Mouse (Mus musculus): ENCODE measurements at regions not wholly inside any gene's neighbourhood (a gene's known extent, or its start where the extent isn't known, plus 50 kb on each side); places are given as distances from the start of the nearest gene placed in this dataset.

GRCm38 (mm10) chr2:167774166-167774805, 84.7 kb upstream of the Tmem189 start:
- in situ Hi-C loops (cut with MboI; ENCODE audit: low sequenced_read_pairs in 2 of 2, unreplicated experiment in 2 of 2): no loop called here
- Histone ChIP-seq H3K4me3 (ENCODE audit: insufficient read depth in 1 of 2, low read depth in 1 of 2, low read length in 2 of 2, poor library complexity in 1 of 2, severe bottlenecking in 1 of 2) (no peak overlapping the region), H3K27ac (ENCODE audit: insufficient read depth, low read depth, low read length, poor library complexity, severe bottlenecking) (no peak overlapping the region), H3K9me3 (ENCODE audit: control insufficient read depth, insufficient read depth, low read depth, low read length) (no peaks in the 10 kb centered on the region), H3K4me1 (ENCODE audit: control insufficient read depth in 2 of 2, insufficient read depth in 2 of 2, low read length in 2 of 2, poor library complexity in 1 of 2) (peaks cover 5 to 24% of the 10 kb centered on the region in 2 experiments; a peak in 2 of 4 replicates), H3K36me3 (ENCODE audit: control insufficient read depth, insufficient read depth, low read length, poor library complexity, severe bottlenecking) (no peaks in the 10 kb centered on the region), H3K9ac (ENCODE audit: insufficient read depth, low read depth, low read length, poor library complexity, severe bottlenecking) (no peak overlapping the region)
- TF ChIP-seq MAFK (IDR thresholded peaks at IDR 0.05; ENCODE audit: insufficient read depth, low read depth, low read length): no peak
- no peak for TF ChIP-seq ZNF384 (IDR thresholded peaks at IDR 0.05; ENCODE audit: low read depth, low read length)
- no peak for TF ChIP-seq HCFC1 (IDR thresholded peaks at IDR 0.05; ENCODE audit: borderline replicate concordance, insufficient read depth, low read length)
- TF ChIP-seq CHD2 (IDR thresholded peaks at IDR 0.05; ENCODE audit: low read depth, low read length): no peak
- TF ChIP-seq ZC3H11A (IDR thresholded peaks at IDR 0.05; ENCODE audit: borderline replicate concordance, low read depth, low read length): no peak
- DNase-seq (ENCODE audit: low read depth, low spot score): no peak

GRCm38 (mm10) chr2:167772834-167773233, 83.2 kb upstream of the Tmem189 start:
- no peak for DNase-seq (ENCODE audit: low read depth, low spot score)
- H3K4me1 ChIP-seq (ENCODE audit: control insufficient read depth in 2 of 2, insufficient read depth in 2 of 2, low read length in 2 of 2, poor library complexity in 1 of 2): peaks cover 3 to 19% of the 10 kb centered on the region in 2 experiments; a peak in 2 of 4 replicates
- TF ChIP-seq MAFK (IDR thresholded peaks at IDR 0.05; ENCODE audit: insufficient read depth, low read depth, low read length) (no peak), ZNF384 (IDR thresholded peaks at IDR 0.05; ENCODE audit: low read depth, low read length) (no peak), HCFC1 (IDR thresholded peaks at IDR 0.05; ENCODE audit: borderline replicate concordance, insufficient read depth, low read length) (no peak), CHD2 (IDR thresholded peaks at IDR 0.05; ENCODE audit: low read depth, low read length) (no peak), ZC3H11A (IDR thresholded peaks at IDR 0.05; ENCODE audit: borderline replicate concordance, low read depth, low read length) (no peak)
- no peaks in the 10 kb centered on the region for H3K9me3 ChIP-seq (ENCODE audit: control insufficient read depth, insufficient read depth, low read depth, low read length)
- no peak overlapping the region for H3K9ac ChIP-seq (ENCODE audit: insufficient read depth, low read depth, low read length, poor library complexity, severe bottlenecking)
- in situ Hi-C loops (cut with MboI; ENCODE audit: low sequenced_read_pairs in 2 of 2, unreplicated experiment in 2 of 2): no loop called here
- no peak overlapping the region for H3K27ac ChIP-seq (ENCODE audit: insufficient read depth, low read depth, low read length, poor library complexity, severe bottlenecking)
- no peaks in the 10 kb centered on the region for H3K36me3 ChIP-seq (ENCODE audit: control insufficient read depth, insufficient read depth, low read length, poor library complexity, severe bottlenecking)
- no peak overlapping the region for H3K4me3 ChIP-seq (ENCODE audit: insufficient read depth in 1 of 2, low read depth in 1 of 2, low read length in 2 of 2, poor library complexity in 1 of 2, severe bottlenecking in 1 of 2)

- Histone ChIP-seq H3K36me3 (ENCODE audit: control insufficient read depth, insufficient read depth, low read length, poor library complexity, severe bottlenecking) (no peaks in the 10 kb centered on the region), H3K9me3 (ENCODE audit: control insufficient read depth, insufficient read depth, low read depth, low read length) (no peaks in the 10 kb centered on the region), H3K9ac (ENCODE audit: insufficient read depth, low read depth, low read length, poor library complexity, severe bottlenecking) (0 out of 2 replicates have a peak overlapping the region, but pooled peaks have one; percentile 40), H3K27ac (ENCODE audit: insufficient read depth, low read depth, low read length, poor library complexity, severe bottlenecking) (no peak overlapping the region), H3K4me3 (ENCODE audit: insufficient read depth in 1 of 2, low read depth in 1 of 2, low read length in 2 of 2, poor library complexity in 1 of 2, severe bottlenecking in 1 of 2) (peak overlapping the region; percentile 39 to 62), H3K4me1 (ENCODE audit: control insufficient read depth in 2 of 2, insufficient read depth in 2 of 2, low read length in 2 of 2, poor library complexity in 1 of 2) (peaks cover 0 to 11% of the 10 kb centered on the region in 2 experiments; a peak in 1 of 4 replicates)
- DNase-seq (ENCODE audit: low read depth, low spot score): no peak
- in situ Hi-C loops (cut with MboI; ENCODE audit: low sequenced_read_pairs in 2 of 2, unreplicated experiment in 2 of 2): no loop called here
- TF ChIP-seq MAFK (IDR thresholded peaks at IDR 0.05; ENCODE audit: insufficient read depth, low read depth, low read length) (no peak), CHD2 (IDR thresholded peaks at IDR 0.05; ENCODE audit: low read depth, low read length) (no peak), ZC3H11A (IDR thresholded peaks at IDR 0.05; ENCODE audit: borderline replicate concordance, low read depth, low read length) (no peak), HCFC1 (IDR thresholded peaks at IDR 0.05; ENCODE audit: borderline replicate concordance, insufficient read depth, low read length) (no peak), ZNF384 (IDR thresholded peaks at IDR 0.05; ENCODE audit: low read depth, low read length) (no peak)
Measured at GRCm38 (mm10) chr2:167767962-167768361, 78.3 kb upstream of the Tmem189 start.

- Histone ChIP-seq H3K36me3 (ENCODE audit: control insufficient read depth, insufficient read depth, low read length, poor library complexity, severe bottlenecking) (no peaks in the 10 kb centered on the region), H3K4me1 (ENCODE audit: control insufficient read depth in 2 of 2, insufficient read depth in 2 of 2, low read length in 2 of 2, poor library complexity in 1 of 2) (peaks cover 0 to 11% of the 10 kb centered on the region in 2 experiments; a peak in 1 of 4 replicates), H3K9ac (ENCODE audit: insufficient read depth, low read depth, low read length, poor library complexity, severe bottlenecking) (no peak overlapping the region), H3K4me3 (ENCODE audit: insufficient read depth in 1 of 2, low read depth in 1 of 2, low read length in 2 of 2, poor library complexity in 1 of 2, severe bottlenecking in 1 of 2) (no peak overlapping the region), H3K27ac (ENCODE audit: insufficient read depth, low read depth, low read length, poor library complexity, severe bottlenecking) (no peak overlapping the region), H3K9me3 (ENCODE audit: control insufficient read depth, insufficient read depth, low read depth, low read length) (no peaks in the 10 kb centered on the region)
- no peak for TF ChIP-seq ZC3H11A (IDR thresholded peaks at IDR 0.05; ENCODE audit: borderline replicate concordance, low read depth, low read length)
- no peak for TF ChIP-seq HCFC1 (IDR thresholded peaks at IDR 0.05; ENCODE audit: borderline replicate concordance, insufficient read depth, low read length)
- no peak for TF ChIP-seq MAFK (IDR thresholded peaks at IDR 0.05; ENCODE audit: insufficient read depth, low read depth, low read length)
- no peak for TF ChIP-seq ZNF384 (IDR thresholded peaks at IDR 0.05; ENCODE audit: low read depth, low read length)
- no peak for TF ChIP-seq CHD2 (IDR thresholded peaks at IDR 0.05; ENCODE audit: low read depth, low read length)
- DNase-seq (ENCODE audit: low read depth, low spot score): no peak
- in situ Hi-C loops (cut with MboI; ENCODE audit: low sequenced_read_pairs in 2 of 2, unreplicated experiment in 2 of 2): no loop called here
Measured at GRCm38 (mm10) chr2:167767371-167767770, 77.7 kb upstream of the Tmem189 start.

Measured in ES-E14 (cell line).